Mouse (Mus musculus): ENCODE results near the gene Olfr1484. TPM values are rescaled to one million over a fixed set of nuclear protein-coding genes. Genes with fewer than 3 reads are reported as not detected.
"Not testable (repeated sequence)": the region's sequence is repeated elsewhere in the genome, so short reads cannot be mapped to it uniquely, and the experiment has no call there.

Olfr1484 gene
- not detected for total RNA-seq (2021)
- long read RNA-seq, experiment 1, result 0 reads
- long read RNA-seq, experiment 2, result 0 reads

DNA sequence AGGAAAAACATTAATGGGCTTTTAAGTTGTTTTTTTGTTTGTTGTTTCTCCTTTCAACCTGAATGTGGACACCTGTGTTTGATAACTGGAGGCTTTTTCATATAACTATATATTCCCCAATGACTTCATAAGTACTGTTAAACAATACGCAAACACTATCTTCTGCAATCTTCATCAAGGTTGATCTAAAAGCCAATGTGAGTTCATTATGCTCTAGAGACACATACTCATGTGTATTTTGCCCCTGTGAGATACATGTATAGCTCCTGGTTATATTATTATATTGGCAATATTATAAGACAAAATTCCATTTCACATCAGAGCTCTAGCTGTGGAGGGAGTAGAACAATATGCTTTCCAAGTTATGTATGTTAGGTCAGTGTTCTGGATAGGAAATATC lies at the start of gene Olfr1484:
Olfr1484 (plus strand) TSS at position 301 of the 400 bp plus-strand sequence.
- no peak for DNase-seq

DNA sequence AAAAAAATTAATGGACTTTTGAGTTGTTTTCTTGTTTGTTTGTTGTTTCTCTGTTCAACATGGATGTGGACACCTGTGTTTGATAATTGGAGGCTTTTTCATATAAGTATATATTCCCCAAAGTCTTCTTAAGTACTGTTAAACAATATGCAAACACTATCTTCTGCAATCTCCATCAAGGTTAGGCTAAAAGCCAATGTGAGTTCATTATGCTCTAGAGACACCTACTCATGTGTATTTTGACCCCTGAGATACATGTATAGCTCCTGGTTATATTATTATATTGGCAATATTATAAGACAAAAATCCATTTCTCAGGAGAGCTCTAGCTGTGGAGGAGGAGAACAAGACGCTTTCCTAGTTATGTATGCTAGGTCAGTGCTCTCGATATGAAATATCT lies 33.8 kb downstream of the Olfr1484 start, which contains the start of gene Olfr1487:
Olfr1487 (plus strand) TSS at position 301 of the 400 bp plus-strand sequence.
- DNase-seq, result not testable (repeated sequence)

DNA sequence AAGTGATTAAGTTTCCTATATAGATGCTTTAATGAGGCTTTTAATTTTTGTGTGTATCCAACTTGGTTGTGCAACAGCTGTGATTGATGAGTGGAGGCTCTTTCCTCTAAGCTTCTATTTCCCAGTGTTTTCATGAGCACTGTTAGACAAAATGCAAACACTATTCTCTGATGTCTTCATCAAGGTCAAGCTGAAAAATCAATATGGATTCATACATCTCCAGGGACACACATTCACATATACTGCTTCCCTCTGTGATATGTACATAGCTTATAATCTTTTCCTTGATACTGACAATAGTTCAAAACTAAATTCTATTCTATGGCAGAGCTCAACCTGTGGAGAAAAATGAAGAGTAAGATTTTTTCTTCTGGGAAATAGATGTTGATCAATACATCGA lies 48.0 kb downstream of the Olfr1484 start, which contains the start of gene Olfr1489:
Olfr1489 (plus strand) TSS at position 301 of the 400 bp plus-strand sequence.
- no peak for DNase-seq

Small RNA genes within 50 kb of the gene (microRNA-seq; reads per million reads assigned to microRNA genes)
- gene Gm22323, result 0 reads per million in 2 experiments
- 0 reads per million in 2 experiments for gene Gm23931

Other genes starting within 250 kb of the Olfr1484 start
- gene Olfr1466, start 244.6 kb upstream of the Olfr1484 start, total RNA-seq (2021), result not detected
- not detected for gene Olfr1467, start 221.3 kb upstream of the Olfr1484 start, total RNA-seq (2021)
- not detected for gene Olfr1469, start 175.7 kb upstream of the Olfr1484 start, total RNA-seq (2021)
- gene Olfr1471, start 140.1 kb upstream of the Olfr1484 start, total RNA-seq (2021), result not detected
- not detected for gene Olfr1472, start 127.4 kb upstream of the Olfr1484 start, total RNA-seq (2021)
- not detected for gene Olfr1474, start 113.9 kb upstream of the Olfr1484 start, total RNA-seq (2021)
- not detected for gene Olfr1475, start 103.3 kb upstream of the Olfr1484 start, total RNA-seq (2021)
- gene Olfr1477, start 83.0 kb upstream of the Olfr1484 start, total RNA-seq (2021), result not detected
- not detected for gene Olfr1480, start 55.6 kb upstream of the Olfr1484 start, total RNA-seq (2021)
- not detected for gene Olfr1487, start 33.9 kb downstream of the Olfr1484 start, total RNA-seq (2021)
- gene Olfr1489, start 48.1 kb downstream of the Olfr1484 start, total RNA-seq (2021), result not detected
- gene Olfr1490, start 67.6 kb downstream of the Olfr1484 start, total RNA-seq (2021), result not detected
- gene Olfr1491, start 113.8 kb downstream of the Olfr1484 start, total RNA-seq (2021), result not detected
- gene Olfr1493-ps1, start 139.8 kb downstream of the Olfr1484 start, total RNA-seq (2021), result not detected
- not detected for gene Olfr1494, start 156.2 kb downstream of the Olfr1484 start, total RNA-seq (2021)
- not detected for gene Olfr1495, start 181.1 kb downstream of the Olfr1484 start, total RNA-seq (2021)
- not detected for gene Olfr1496, start 194.4 kb downstream of the Olfr1484 start, total RNA-seq (2021)
- not detected for gene Olfr1497, start 214.7 kb downstream of the Olfr1484 start, total RNA-seq (2021)
- not detected for gene Olfr1499, start 235.9 kb downstream of the Olfr1484 start, total RNA-seq (2021)
- gene Olfr1500, start 247.0 kb downstream of the Olfr1484 start, total RNA-seq (2021), result not detected

All from gastrocnemius, postnatal 10 days (tissue).